Mouse (Mus musculus): Measurements from ENCODE around the gene Gm17660. TPM values are rescaled to one million over a fixed set of nuclear protein-coding genes. Genes with fewer than 3 reads are reported as not detected.

The Gm17660 gene
- total and polyA plus RNA-seq, 2 experiments from 2014 or later = 1.1 TPM; not detected in 1

- DNase-seq (ENCODE audit: low spot score) = no peak
- ATAC-seq (ENCODE audit: low FRiP score) = no peak
- TF ChIP-seq CTCF (IDR thresholded peaks at IDR 0.05) = no peak
- 34% methylated on average over 5 of the region's 5 CpGs for WGBS
- Histone ChIP-seq H3K4me2 (ENCODE audit: low read depth, low read length, poor library complexity, severe bottlenecking) (peak overlapping the region; percentile 90), H3K27ac (ENCODE audit: low read depth, low read length) (no peak overlapping the region), H3K4me3 (ENCODE audit: low read depth, low read length) (peak overlapping the region; percentile 53), H3K9me3 (ENCODE audit: low read length) (no peaks in the 10 kb centered on the region), H3K36me3 (ENCODE audit: insufficient read depth, low read length) (no peaks in the 10 kb centered on the region), H3K4me1 (ENCODE audit: insufficient read depth, low read length) (0 out of 2 replicates have a peak, but pooled peaks cover 4% of the 10 kb centered on the region), H3K27me3 (ENCODE audit: insufficient read depth, low read length) (no peaks in the 10 kb centered on the region), H3K9ac (replicated peaks; ENCODE audit: low read length, poor library complexity, severe bottlenecking) (peak overlapping the region; percentile 64; the same call in 1 of the 2 replicates)
These were observed 54.9 kb downstream of the Gm17660 start for GRCm38 (mm10) chr5:104022558-104022957.

- Histone ChIP-seq H3K27ac (ENCODE audit: low read depth, low read length) (peak within 1 kb of the TSS; percentile 55), H3K27me3 (ENCODE audit: insufficient read depth, low read length) (no peaks in the 10 kb centered on the region), H3K4me2 (ENCODE audit: low read depth, low read length, poor library complexity, severe bottlenecking) (peak within 1 kb of the TSS; percentile 90), H3K9me3 (ENCODE audit: low read length) (no peaks in the 10 kb centered on the region), H3K9ac (replicated peaks; ENCODE audit: low read length, poor library complexity, severe bottlenecking) (peak within 1 kb of the TSS; percentile 64), H3K4me3 (ENCODE audit: low read depth, low read length) (peak within 1 kb of the TSS; percentile 53), H3K36me3 (ENCODE audit: insufficient read depth, low read length) (no peaks in the 10 kb centered on the region), H3K4me1 (ENCODE audit: insufficient read depth, low read length) (0 out of 2 replicates have a peak, but pooled peaks cover 4% of the 10 kb centered on the region)
- peak; percentile 62; the same call in 1 of the 2 replicates for ATAC-seq (ENCODE audit: low FRiP score)
- DNase-seq (ENCODE audit: low spot score) = peak; percentile 80
- WGBS = 1% methylated on average over 31 of the region's 31 CpGs
- TF ChIP-seq CTCF (IDR thresholded peaks at IDR 0.05) = no peak
These were observed 55.6 kb downstream of the Gm17660 start, which contains the start of gene Hsd17b11 for GRCm38 (mm10) chr5:104021597-104022378. Gene Hsd17b11, minus strand, starts transcription at chr5:104021919.

Small RNA genes lying within 50 kb of the gene (microRNA-seq; reads per million reads assigned to microRNA genes)
- 1.3 reads per million for gene Mir5619 (ENCODE audit: borderline number of aligned reads)

Other genes with a start within 250 kb of the Gm17660 start
- 44.6 and 46.7 TPM in 2 replicates for gene Klhl8, start 166.3 kb downstream of the Gm17660 start, total RNA-seq (2014; rRNA removed)
- 39.5 and 41.5 TPM in 2 replicates for gene Klhl8, start 166.3 kb downstream of the Gm17660 start, polyA plus RNA-seq (2015; fragmentation: Nextera tagmentation; extraction: Ambion mirVana)
- not detected in 2 replicates for gene Hsd17b13, start 100.2 kb downstream of the Gm17660 start, total RNA-seq (2014; rRNA removed)
- 0.15 and 0.27 TPM in 2 replicates for gene Hsd17b13, start 100.2 kb downstream of the Gm17660 start, polyA plus RNA-seq (2015; fragmentation: Nextera tagmentation; extraction: Ambion mirVana)
- 16.3 and 16.4 TPM in 2 replicates for gene Hsd17b11, start 55.7 kb downstream of the Gm17660 start, total RNA-seq (2014; rRNA removed)
- 3.6 and 4.7 TPM in 2 replicates for gene Hsd17b11, start 55.7 kb downstream of the Gm17660 start, polyA plus RNA-seq (2015; fragmentation: Nextera tagmentation; extraction: Ambion mirVana)
- gene Nudt9, start 31.3 kb downstream of the Gm17660 start, total RNA-seq (2014; rRNA removed) = 48.8 and 48.9 TPM in 2 replicates
- gene Nudt9, start 31.3 kb downstream of the Gm17660 start, polyA plus RNA-seq (2015; fragmentation: Nextera tagmentation; extraction: Ambion mirVana) = 70.4 and 72.5 TPM in 2 replicates
- gene Sparcl1, start 36.1 kb upstream of the Gm17660 start, total RNA-seq (2014; rRNA removed) = 438 and 529 TPM in 2 replicates
- gene Sparcl1, start 36.1 kb upstream of the Gm17660 start, polyA plus RNA-seq (2015; fragmentation: Nextera tagmentation; extraction: Ambion mirVana) = 358 and 444 TPM in 2 replicates
- not detected in 2 replicates for gene Dspp, start 93.1 kb upstream of the Gm17660 start, total RNA-seq (2014; rRNA removed)
- gene Dspp, start 93.1 kb upstream of the Gm17660 start, polyA plus RNA-seq (2015; fragmentation: Nextera tagmentation; extraction: Ambion mirVana) = not detected in 2 replicates
- gene Dmp1, start 125.0 kb upstream of the Gm17660 start, total RNA-seq (2014; rRNA removed) = not detected in 2 replicates
- 0.23 and 0.28 TPM in 2 replicates for gene Dmp1, start 125.0 kb upstream of the Gm17660 start, polyA plus RNA-seq (2015; fragmentation: Nextera tagmentation; extraction: Ambion mirVana)
- 0.16 TPM in 1 of 2 replicates, not detected in the other for gene Ibsp, start 221.6 kb upstream of the Gm17660 start, total RNA-seq (2014; rRNA removed)
- gene Ibsp, start 221.6 kb upstream of the Gm17660 start, polyA plus RNA-seq (2015; fragmentation: Nextera tagmentation; extraction: Ambion mirVana) = 0.10 TPM in 1 of 2 replicates, not detected in the other
- not detected in 2 replicates for gene Mepe, start 247.7 kb upstream of the Gm17660 start, total RNA-seq (2014; rRNA removed)
- not detected in 2 replicates for gene Mepe, start 247.7 kb upstream of the Gm17660 start, polyA plus RNA-seq (2015; fragmentation: Nextera tagmentation; extraction: Ambion mirVana)